Mouse (Mus musculus): ENCODE results near the gene Atat1. TPM values are rescaled to one million over a fixed set of nuclear protein-coding genes. Genes with fewer than 3 reads are reported as not detected.

Atat1 gene
- total RNA-seq, 2 experiments from 2014 or later = 13.3 to 18.4 TPM

- DNase-seq (ENCODE audit: low spot score in 2 of 2) = peak; percentile 85 to 96
Measured at GRCm38 (mm10) chr17:35879245-35880057, 30.4 kb downstream of the Atat1 start, which contains the start of gene Dhx16. Dhx16 (plus strand) TSS chr17:35879819.

GRCm38 (mm10) chr17:35874721-35875120 lies 35.2 kb downstream of the Atat1 start:
- no peak for DNase-seq (ENCODE audit: low spot score in 2 of 2)

- DNase-seq (ENCODE audit: low spot score in 2 of 2) = peak; percentile 92
Measured at GRCm38 (mm10) chr17:35873774-35874519, 35.9 kb downstream of the Atat1 start.

GRCm38 (mm10) chr17:35870884-35871696 lies 38.8 kb downstream of the Atat1 start:
- DNase-seq (ENCODE audit: low spot score in 2 of 2) = no peak

- DNase-seq (ENCODE audit: low spot score in 2 of 2) = peak in 1 of 2 experiments; percentile 54
Measured at GRCm38 (mm10) chr17:35870151-35870883, 39.6 kb downstream of the Atat1 start.

- DNase-seq (ENCODE audit: low spot score in 2 of 2) = no peak
Measured at GRCm38 (mm10) chr17:35869346-35870067, 40.4 kb downstream of the Atat1 start.

GRCm38 (mm10) chr17:35868961-35869345 lies 40.9 kb downstream of the Atat1 start:
- no peak for DNase-seq (ENCODE audit: low spot score in 2 of 2)

GRCm38 (mm10) chr17:35868165-35868820 lies 41.6 kb downstream of the Atat1 start:
- no peak for DNase-seq (ENCODE audit: low spot score in 2 of 2)

- peak in 1 of 2 experiments; percentile 40 for DNase-seq (ENCODE audit: low spot score in 2 of 2)
Measured at GRCm38 (mm10) chr17:35866911-35867890, 42.7 kb downstream of the Atat1 start.

GRCm38 (mm10) chr17:35866281-35866831 lies 43.5 kb downstream of the Atat1 start:
- DNase-seq (ENCODE audit: low spot score in 2 of 2) = peak; percentile 54 to 81

- peak; percentile 82 to 89 for DNase-seq (ENCODE audit: low spot score in 2 of 2)
Measured at GRCm38 (mm10) chr17:35865481-35866280, 44.2 kb downstream of the Atat1 start, which contains the start of gene Ppp1r18. Ppp1r18 (plus strand) TSS chr17:35865593.

GRCm38 (mm10) chr17:35864832-35865353 lies 45.0 kb downstream of the Atat1 start:
- DNase-seq (ENCODE audit: low spot score in 2 of 2) = no peak

- DNase-seq (ENCODE audit: low spot score in 2 of 2) = peak; percentile 79 to 92
Measured at GRCm38 (mm10) chr17:35861198-35861857, 48.5 kb downstream of the Atat1 start, which contains the start of gene Nrm. Nrm (plus strand) TSS chr17:35861318.

GRCm38 (mm10) chr17:35860831-35861197 lies 49.1 kb downstream of the Atat1 start:
- no peak for DNase-seq (ENCODE audit: low spot score in 2 of 2)

GRCm38 (mm10) chr17:35859835-35860234 lies 50.0 kb downstream of the Atat1 start:
- no peak for DNase-seq (ENCODE audit: low spot score in 2 of 2)

- DNase-seq (ENCODE audit: low spot score in 2 of 2) = no peak
Measured at GRCm38 (mm10) chr17:35859371-35859770, 50.5 kb downstream of the Atat1 start.
